Mouse (Mus musculus) embryonic facial prominence, embryonic 12.5 days (tissue): ENCODE data around the gene 1700014D04Rik. TPM values are rescaled to one million over a fixed set of nuclear protein-coding genes. Genes with fewer than 3 reads are reported as not detected.
"Not testable (repeated sequence)": the region's sequence is repeated elsewhere in the genome, so short reads cannot be mapped to it uniquely, and the experiment has no call there.

Experiments
- ATAC-seq: fragments of 200-750 bp; cut with Nextera tagmentation; 2 replicates; pipeline ENCODE4 v1.8.0; 2017; ENCODE audit not compliant: insufficient number of reproducible peaks, insufficient read depth, low FRiP score, low TSS enrichment
- H3K27ac ChIP-seq: fragments of 300-500 bp; sonication (generic); 2 replicates; pipeline ENCODE4 v1.5.1; 2016; ENCODE audit warnings: mild to moderate bottlenecking
- H3K27me3 ChIP-seq: fragments of 300-500 bp; sonication (generic); 2 replicates; pipeline ENCODE4 v1.6.1; 2016; ENCODE audit warnings: mild to moderate bottlenecking, moderate library complexity
- H3K36me3 ChIP-seq: fragments of 300-500 bp; sonication (generic); 2 replicates; pipeline ENCODE4 v1.6.1; 2016; ENCODE audit warnings: mild to moderate bottlenecking
- H3K4me1 ChIP-seq: fragments of 300-500 bp; sonication (generic); 2 replicates; pipeline ENCODE4 v1.6.1; 2016
- H3K4me2 ChIP-seq: fragments of 300-500 bp; sonication (generic); replicated peaks from 2 replicates; pipeline ENCODE4 v1.6.1; 2016; ENCODE audit warnings: mild to moderate bottlenecking, moderate library complexity
- H3K4me3 ChIP-seq: fragments of 300-500 bp; sonication (generic); 2 replicates; pipeline ENCODE4 v1.5.1; 2016; ENCODE audit warnings: mild to moderate bottlenecking
- H3K9ac ChIP-seq: fragments of 300-500 bp; sonication (generic); 2 replicates; pipeline ENCODE4 v1.6.1; 2016; ENCODE audit warnings: mild to moderate bottlenecking, moderate library complexity
- H3K9me3 ChIP-seq: fragments of 300-500 bp; sonication (generic); 2 replicates; pipeline ENCODE4 v1.6.1; 2016; ENCODE audit warnings: mild to moderate bottlenecking, moderate library complexity
- WGBS: fragments of 180-500 bp; shearing (Covaris S2); methylation state at CpG from one replicate; pipeline ENCODE4 v1.1.7; 2016; 5-methylcytosine and 5-hydroxymethylcytosine counted together
- polyA plus RNA-seq: library from polyadenylated mRNA; unstranded; fragments of >200 nt; fragmentation: Nextera tagmentation; extraction: Ambion mirVana; gene quantifications from 2 replicates; pipeline ENCODE4 v1.2.1, GENCODE M21; 2016

1700014D04Rik gene
- polyA plus RNA-seq, 1 experiment from 2014 or later = 0.32 TPM

DNA sequence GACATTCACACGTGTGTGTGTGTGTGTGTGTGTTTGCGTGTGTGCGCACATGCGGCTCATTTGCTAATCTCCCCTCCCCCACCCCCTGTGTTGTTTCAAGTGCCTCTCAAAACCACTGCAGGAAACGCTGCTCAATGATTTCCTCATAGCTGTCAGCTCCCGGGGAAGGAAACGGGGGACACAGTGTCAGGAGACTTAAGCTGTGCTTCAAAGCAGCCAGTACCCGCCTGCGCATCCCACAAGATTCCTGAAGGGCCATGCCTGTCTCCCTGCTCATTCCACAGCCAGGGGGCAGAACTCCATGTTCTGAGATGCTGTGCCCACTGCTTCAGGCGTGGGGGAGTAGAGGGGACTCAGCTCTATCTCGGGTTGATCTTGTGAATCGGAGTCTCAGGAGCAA, 42.0 kb downstream of the 1700014D04Rik start:
- H3K27ac ChIP-seq = no peak overlapping the region
- H3K4me2 ChIP-seq = no peak overlapping the region
- no peak overlapping the region for H3K4me3 ChIP-seq
- no peak overlapping the region for H3K9ac ChIP-seq
- no peaks in the 10 kb centered on the region for H3K27me3 ChIP-seq
- H3K4me1 ChIP-seq = 0 out of 2 replicates have a peak, but pooled peaks cover 7% of the 10 kb centered on the region
- H3K9me3 ChIP-seq = no peaks in the 10 kb centered on the region
- ATAC-seq = no peak
- 41% methylated on average over 12 of the region's 12 CpGs for WGBS
- no peaks in the 10 kb centered on the region for H3K36me3 ChIP-seq

GRCm38 (mm10) chr13:59703514-59703913, 43.0 kb downstream of the 1700014D04Rik start:
- WGBS = 85% methylated on average over 12 of the region's 12 CpGs
- Histone ChIP-seq H3K27me3 (no peaks in the 10 kb centered on the region), H3K9me3 (no peaks in the 10 kb centered on the region), H3K4me3 (no peak overlapping the region), H3K9ac (no peak overlapping the region), H3K27ac (no peak overlapping the region), H3K4me1 (0 out of 2 replicates have a peak, but pooled peaks cover 7% of the 10 kb centered on the region), H3K4me2 (no peak overlapping the region), H3K36me3 (no peaks in the 10 kb centered on the region)
- no peak for ATAC-seq

DNA sequence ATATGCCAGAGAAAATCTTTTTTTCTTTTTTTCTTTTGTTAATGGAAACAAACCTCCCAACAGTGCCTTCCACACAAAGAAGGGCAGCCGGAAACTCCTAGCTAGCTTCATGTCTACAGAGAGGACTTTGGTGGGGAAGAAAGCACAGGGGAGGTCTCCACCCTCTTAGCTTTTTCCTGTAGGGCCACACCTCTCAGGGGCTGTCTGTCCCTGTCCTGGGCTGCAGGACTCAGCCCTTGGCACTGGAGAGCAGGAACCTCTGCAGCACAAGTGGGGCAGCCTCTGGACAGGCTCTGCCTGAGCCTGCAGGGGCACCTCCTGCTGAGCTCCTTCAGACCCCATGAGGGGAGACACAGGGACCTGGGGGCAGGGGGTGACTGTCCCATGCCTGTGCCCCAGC, 46.4 kb downstream of the 1700014D04Rik start:
- H3K4me2 ChIP-seq, H3K4me1 ChIP-seq, H3K36me3 ChIP-seq, H3K4me3 ChIP-seq, H3K9me3 ChIP-seq, H3K27me3 ChIP-seq, H3K27ac ChIP-seq, H3K9ac ChIP-seq, ATAC-seq: not testable (repeated sequence)
- 57% methylated on average over 1 of the region's 1 CpGs for WGBS

DNA sequence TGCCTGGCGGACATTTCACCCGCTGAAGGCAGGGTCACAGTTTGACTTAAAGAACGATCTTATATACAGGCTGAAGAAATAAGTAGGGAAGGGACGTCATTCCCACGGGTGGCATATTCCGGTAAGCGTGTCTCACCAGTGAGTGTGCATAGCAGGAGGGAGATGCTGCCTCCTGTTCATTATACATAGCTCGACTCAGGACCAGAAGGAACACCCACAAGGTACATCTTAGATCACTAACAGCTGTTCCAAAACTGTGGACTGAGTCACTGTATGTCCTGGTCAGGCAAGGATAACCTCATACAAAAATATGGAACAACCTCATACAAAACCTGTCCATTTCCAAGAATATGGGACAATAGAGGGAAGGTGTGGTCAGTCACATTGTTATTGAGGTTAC, 47.4 kb downstream of the 1700014D04Rik start:
- Histone ChIP-seq H3K4me3 (no peak overlapping the region), H3K36me3 (no peaks in the 10 kb centered on the region), H3K27me3 (no peaks in the 10 kb centered on the region), H3K27ac (no peak overlapping the region), H3K4me2 (no peak overlapping the region), H3K9me3 (no peaks in the 10 kb centered on the region), H3K9ac (no peak overlapping the region), H3K4me1 (no peaks in the 10 kb centered on the region)
- 91% methylated on average over 8 of the region's 8 CpGs for WGBS
- ATAC-seq = no peak

DNA sequence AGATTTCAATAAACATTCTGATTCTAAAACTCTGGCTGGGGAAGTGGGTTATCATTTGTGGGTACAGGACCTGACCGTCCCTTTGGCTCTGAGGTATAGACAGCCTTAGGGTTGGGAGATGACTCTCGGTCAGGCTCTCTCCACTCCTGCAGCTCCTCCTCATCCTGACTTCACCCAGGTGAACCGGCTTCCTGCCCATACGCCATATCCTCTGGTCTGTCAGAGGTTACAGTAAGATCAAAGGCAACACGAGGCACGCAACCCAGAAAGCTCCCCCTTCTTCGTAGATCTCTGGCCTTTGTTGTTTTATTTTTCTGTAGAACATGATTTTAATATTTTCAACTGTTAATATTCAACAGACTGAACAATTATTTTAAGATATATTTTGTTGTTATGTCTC, 50.8 kb downstream of the 1700014D04Rik start:
- no peaks in the 10 kb centered on the region for H3K4me1 ChIP-seq
- H3K27me3 ChIP-seq = no peaks in the 10 kb centered on the region
- no peaks in the 10 kb centered on the region for H3K9me3 ChIP-seq
- H3K27ac ChIP-seq = no peak overlapping the region
- ATAC-seq = no peak
- no peaks in the 10 kb centered on the region for H3K36me3 ChIP-seq
- H3K4me3 ChIP-seq = no peak overlapping the region
- no peak overlapping the region for H3K4me2 ChIP-seq
- H3K9ac ChIP-seq = no peak overlapping the region
- 82% methylated on average over 7 of the region's 7 CpGs for WGBS

DNA sequence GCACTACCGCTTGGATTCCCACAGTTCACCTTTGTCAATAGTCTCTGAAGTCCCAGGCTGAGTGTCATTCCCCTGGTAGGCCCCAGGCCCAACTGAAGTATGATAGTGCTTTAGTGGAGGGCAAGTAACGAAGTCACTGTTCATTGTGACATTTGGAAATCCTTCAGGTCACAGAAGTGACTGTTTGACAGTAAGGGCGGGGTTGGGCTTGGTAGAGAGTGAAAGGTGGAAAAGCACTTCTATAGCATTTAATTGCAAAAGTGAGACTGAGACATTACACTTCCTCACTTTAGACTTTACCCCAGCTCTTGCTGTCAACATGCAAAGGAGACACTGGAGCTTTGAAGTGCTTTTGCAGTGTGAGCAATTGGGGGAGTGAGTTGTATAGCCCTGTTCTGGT, 52.5 kb downstream of the 1700014D04Rik start, which contains the start of gene 4921517D22Rik:
TSS of gene 4921517D22Rik (minus strand) at position 101 of the 400 bp plus-strand sequence.
- Histone ChIP-seq H3K36me3 (no peaks in the 10 kb centered on the region), H3K4me1 (no peaks in the 10 kb centered on the region), H3K4me3 (no peak within 1 kb of the TSS), H3K4me2 (no peak within 1 kb of the TSS), H3K27me3 (no peaks in the 10 kb centered on the region), H3K9ac (no peak within 1 kb of the TSS), H3K27ac (no peak within 1 kb of the TSS), H3K9me3 (no peaks in the 10 kb centered on the region)
- ATAC-seq = no peak
- WGBS = 80% methylated on average over 3 of the region's 3 CpGs

DNA sequence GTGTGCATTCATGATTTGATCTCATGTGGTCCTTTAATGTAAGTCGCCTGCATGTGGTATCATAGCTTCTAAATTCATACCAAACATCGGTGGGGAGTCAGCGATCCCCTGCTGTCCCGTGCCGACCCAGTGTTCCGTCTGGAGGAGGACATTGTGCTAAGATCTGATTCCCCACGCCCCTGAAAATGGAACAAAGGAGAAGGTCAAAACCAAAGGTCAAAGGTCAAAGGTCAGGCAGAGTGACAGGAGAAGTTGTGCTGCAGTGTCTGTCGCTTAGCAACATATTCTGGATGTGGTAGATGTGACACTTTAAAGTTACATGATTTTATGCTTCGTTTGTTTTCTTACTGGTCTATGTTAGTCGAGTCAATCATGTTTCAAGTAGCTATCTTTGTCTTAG, 55.1 kb downstream of the 1700014D04Rik start:
- H3K4me3 ChIP-seq = no peak overlapping the region
- H3K9ac ChIP-seq = no peak overlapping the region
- no peak for ATAC-seq
- no peaks in the 10 kb centered on the region for H3K9me3 ChIP-seq
- H3K4me1 ChIP-seq = no peaks in the 10 kb centered on the region
- no peak overlapping the region for H3K4me2 ChIP-seq
- no peaks in the 10 kb centered on the region for H3K36me3 ChIP-seq
- no peak overlapping the region for H3K27ac ChIP-seq
- WGBS = 54% methylated on average over 10 of the region's 10 CpGs
- H3K27me3 ChIP-seq = no peaks in the 10 kb centered on the region

Other genes with a start within 250 kb of the 1700014D04Rik start
- 20.7 and 21.3 TPM in 2 replicates for gene Agtpbp1, start 161.5 kb downstream of the 1700014D04Rik start, polyA plus RNA-seq
- gene Naa35, start 161.5 kb downstream of the 1700014D04Rik start, polyA plus RNA-seq = 107 and 127 TPM in 2 replicates
- 57.3 and 62.6 TPM in 2 replicates for gene Golm1, start 70.9 kb downstream of the 1700014D04Rik start, polyA plus RNA-seq
- gene 4921517D22Rik, start 52.6 kb downstream of the 1700014D04Rik start, polyA plus RNA-seq = not detected in 2 replicates
- 0.51 TPM in 1 of 2 replicates, not detected in the other for gene Spata31d1a, start 36.4 kb downstream of the 1700014D04Rik start, polyA plus RNA-seq
- not detected in 2 replicates for gene Spata31d1b, start 34.5 kb downstream of the 1700014D04Rik start, polyA plus RNA-seq
- gene Spata31d1d, start 15.0 kb downstream of the 1700014D04Rik start, polyA plus RNA-seq = not detected in 2 replicates
- gene Isca1, start 23.1 kb upstream of the 1700014D04Rik start, polyA plus RNA-seq = 113 and 115 TPM in 2 replicates
- not detected in 2 replicates for gene Gm49354, start 35.5 kb upstream of the 1700014D04Rik start, polyA plus RNA-seq
- gene Tut7, start 76.4 kb upstream of the 1700014D04Rik start, polyA plus RNA-seq = 47.8 and 57.0 TPM in 2 replicates